Mouse (Mus musculus) kidney, adult 2 months (tissue): ENCODE measurements around the gene Ift22. TPM values are rescaled to one million over a fixed set of nuclear protein-coding genes. Genes with fewer than 3 reads are reported as not detected.
"Not testable (repeated sequence)": the region's sequence is repeated elsewhere in the genome, so short reads cannot be mapped to it uniquely, and the experiment has no call there.

Experiments used
- DNase-seq: peaks from one replicate; pipeline ENCODE4 v3.0.0; 2021
- H3K27ac ChIP-seq: fragments of 200-500 bp; 2 replicates; pipeline ENCODE4 v1.5.1; 2012; ENCODE audit warnings: low read depth, low read length, control low read depth, inconsistent platforms; ENCODE audit not compliant: insufficient read depth
- H3K27me3 ChIP-seq: fragments of 200-500 bp; replicated peaks from 2 replicates; pipeline ENCODE4 v1.6.1; 2012; ENCODE audit warnings: mild to moderate bottlenecking, moderate library complexity, low read length, inconsistent platforms; ENCODE audit not compliant: control insufficient read depth, insufficient read depth
- H3K36me3 ChIP-seq: fragments of 200-500 bp; 2 replicates; pipeline ENCODE4 v1.6.1; 2012; ENCODE audit warnings: mild to moderate bottlenecking, moderate library complexity, low read length, inconsistent platforms; ENCODE audit not compliant: control insufficient read depth, insufficient read depth
- H3K4me1 ChIP-seq: fragments of 200-500 bp; 2 replicates; pipeline ENCODE4 v1.6.1; 2011; ENCODE audit warnings: low read length; ENCODE audit not compliant: control insufficient read depth, insufficient read depth
- H3K4me3 ChIP-seq: fragments of 200-500 bp; 2 replicates; pipeline ENCODE4 v1.5.1; 2011; ENCODE audit warnings: mild to moderate bottlenecking, low read depth, low read length, control low read depth; ENCODE audit not compliant: insufficient read depth
- CTCF ChIP-seq: fragments of 200-500 bp; conservative IDR thresholded peaks from 2 replicates; pipeline ENCODE4 v1.5.1; 2011; ENCODE audit warnings: low read depth, mild to moderate bottlenecking, control low read depth, low read length, moderate library complexity, mixed read lengths; ENCODE audit not compliant: insufficient read depth, insufficient read length
- POLR2A ChIP-seq: fragments of 200-500 bp; IDR thresholded peaks from one replicate; pipeline ENCODE4 v1.6.1; 2011; ENCODE audit warnings: low read depth, low read length, control low read depth
- WGBS: fragments of 180-500 bp; shearing (Covaris S2); methylation state at CpG from one replicate; pipeline ENCODE4 v1.1.7; 2018; 5-methylcytosine and 5-hydroxymethylcytosine counted together
- polyA plus RNA-seq: library from polyadenylated mRNA; depleted of rRNA; stranded (reverse); fragments of >200 nt; gene quantifications from 2 replicates; pipeline ENCODE4 v1.2.3, GENCODE M21; 2012

The Ift22 gene
- polyA plus RNA-seq, 1 experiment = 26.5 TPM

DNA sequence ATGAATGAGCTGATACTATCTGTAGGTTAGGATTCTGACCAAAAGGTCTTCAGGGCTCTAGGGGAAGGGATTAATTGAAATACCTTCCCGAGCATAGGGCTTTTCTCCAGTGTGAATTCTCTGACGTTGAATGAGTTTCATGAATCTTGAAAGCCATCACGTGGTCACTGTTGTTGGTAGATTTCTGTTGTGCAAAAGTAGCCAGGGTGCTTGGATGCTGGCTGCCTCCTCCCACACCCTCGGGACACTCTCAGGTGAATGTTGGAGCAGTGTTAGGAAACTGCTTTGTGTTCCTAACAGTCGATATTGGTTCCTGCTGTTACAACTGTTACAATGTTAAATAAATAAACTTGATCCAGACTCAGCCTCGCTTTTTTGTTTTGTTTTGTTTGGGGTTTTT is 28.8 kb downstream of the Ift22 start:
- TF ChIP-seq POLR2A = no peak
- TF ChIP-seq CTCF = no peak
- DNase-seq = no peak
- H3K27ac ChIP-seq = no peak overlapping the region
- H3K27me3 ChIP-seq = no peaks in the 10 kb centered on the region
- no peaks in the 10 kb centered on the region for H3K4me1 ChIP-seq
- WGBS = 81% methylated on average over 6 of the region's 6 CpGs
- H3K36me3 ChIP-seq = no peaks in the 10 kb centered on the region
- H3K4me3 ChIP-seq = no peak overlapping the region

DNA sequence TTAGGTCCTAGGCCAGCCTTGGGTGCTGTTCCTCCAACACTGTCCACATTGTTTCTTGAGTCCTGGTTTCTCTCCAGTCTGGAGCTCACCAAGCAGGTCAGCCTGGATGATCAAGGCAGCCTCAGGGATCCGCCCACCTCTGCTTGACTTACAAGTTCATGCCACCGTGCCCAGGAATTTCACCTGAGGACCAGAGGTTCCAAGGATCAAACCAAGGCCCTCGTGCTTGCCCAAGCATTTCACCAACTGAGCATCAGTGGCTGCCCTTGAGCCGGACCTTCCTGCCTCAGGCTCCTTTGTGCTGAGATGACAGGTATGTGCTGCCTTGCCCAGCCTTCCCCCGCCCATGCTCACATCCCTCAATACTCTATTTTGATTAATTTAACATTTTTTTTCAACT is 29.7 kb downstream of the Ift22 start:
- Histone ChIP-seq H3K27me3 (no peaks in the 10 kb centered on the region), H3K4me3 (no peak overlapping the region), H3K36me3 (no peaks in the 10 kb centered on the region), H3K4me1 (no peaks in the 10 kb centered on the region), H3K27ac (no peak overlapping the region)
- 61% methylated on average over 5 of the region's 5 CpGs for WGBS
- peak; percentile 92 for DNase-seq
- TF ChIP-seq POLR2A (no peak), CTCF (no peak)

DNA sequence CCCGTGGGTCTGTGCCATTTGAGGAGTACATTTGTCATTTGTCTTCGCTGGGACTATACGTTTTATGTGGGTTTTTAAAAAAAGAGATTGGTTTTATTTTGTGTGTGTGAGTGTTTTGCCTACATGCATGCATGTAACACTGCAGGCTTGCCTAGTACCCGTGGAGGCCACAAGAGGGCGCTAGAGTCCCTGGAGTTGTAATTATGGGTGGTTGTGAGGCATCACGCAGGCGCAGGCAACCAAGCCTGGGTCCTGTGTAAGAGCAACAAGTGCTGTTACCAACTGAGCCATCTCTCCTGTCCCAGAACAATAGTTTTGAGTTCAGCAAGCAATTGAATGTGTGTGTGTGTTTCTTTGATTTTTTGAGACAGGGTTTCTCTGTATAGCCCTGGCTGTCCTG is 31.3 kb downstream of the Ift22 start:
- no peaks in the 10 kb centered on the region for H3K4me1 ChIP-seq
- no peak for TF ChIP-seq POLR2A
- TF ChIP-seq CTCF = peak; percentile 50
- no peak for DNase-seq
- H3K27ac ChIP-seq = no peak overlapping the region
- WGBS = 73% methylated on average over 7 of the region's 7 CpGs
- H3K4me3 ChIP-seq = no peak overlapping the region
- H3K36me3 ChIP-seq = no peaks in the 10 kb centered on the region
- H3K27me3 ChIP-seq = no peaks in the 10 kb centered on the region

DNA sequence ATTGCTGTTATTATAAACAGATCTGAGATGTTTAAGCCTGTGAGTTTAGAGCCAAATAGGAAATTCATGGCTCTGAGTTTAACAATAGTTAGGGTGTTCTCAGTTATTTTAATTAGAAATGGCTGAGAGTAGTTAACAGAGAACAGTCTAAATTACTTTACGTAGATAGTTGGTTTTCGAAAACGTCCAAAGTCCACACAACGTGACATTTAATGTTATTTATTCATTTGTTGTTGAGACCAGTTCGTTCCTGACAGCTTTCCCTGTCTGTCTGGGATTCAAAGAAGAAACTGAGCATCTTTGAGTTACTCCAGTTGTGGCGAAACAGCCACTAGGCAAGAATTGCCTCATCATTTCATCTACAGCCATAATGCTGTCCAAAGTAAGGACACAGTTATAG is 32.1 kb downstream of the Ift22 start:
- not testable (repeated sequence) for H3K27ac ChIP-seq, H3K36me3 ChIP-seq, H3K4me1 ChIP-seq, H3K27me3 ChIP-seq, H3K4me3 ChIP-seq
- WGBS = 65% methylated on average over 6 of the region's 6 CpGs
- peak; percentile 61 for DNase-seq

DNA sequence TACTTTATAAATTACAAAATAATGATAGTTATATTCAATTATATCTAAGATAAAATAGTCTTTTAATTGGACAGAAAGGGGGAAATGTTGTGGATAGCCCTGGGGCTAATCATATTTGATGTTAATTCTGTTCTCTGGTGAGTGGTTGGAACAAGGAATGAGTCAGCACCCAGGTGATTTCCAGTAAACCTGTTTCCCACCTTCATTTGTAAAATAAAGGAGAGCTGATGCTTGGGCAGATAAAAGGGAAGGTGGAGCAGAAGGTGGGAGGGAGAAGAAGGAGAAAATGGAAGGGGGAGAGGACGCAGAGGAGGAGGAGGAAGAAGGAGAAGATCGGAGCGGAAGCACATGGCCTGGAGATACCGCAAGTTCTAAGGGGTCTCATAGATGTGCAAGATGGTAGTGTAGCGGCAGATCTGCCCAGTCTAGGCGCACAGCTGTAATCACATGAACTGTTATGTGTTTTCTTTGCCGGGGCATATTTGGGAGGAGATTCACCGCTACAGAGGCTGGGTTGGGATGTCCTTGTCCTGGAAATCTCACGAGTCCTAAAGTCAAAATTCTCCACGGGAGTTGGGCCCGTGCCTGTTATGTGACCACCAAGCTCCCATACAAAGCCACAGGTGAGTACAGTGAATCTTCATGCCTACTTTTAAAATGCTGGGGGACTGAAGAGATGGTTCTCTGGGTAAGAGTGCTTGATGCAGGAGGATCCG is 33.1 kb downstream of the Ift22 start:
- H3K4me3 ChIP-seq = no peak overlapping the region
- WGBS = 89% methylated on average over 12 of the region's 12 CpGs
- DNase-seq = no peak

DNA sequence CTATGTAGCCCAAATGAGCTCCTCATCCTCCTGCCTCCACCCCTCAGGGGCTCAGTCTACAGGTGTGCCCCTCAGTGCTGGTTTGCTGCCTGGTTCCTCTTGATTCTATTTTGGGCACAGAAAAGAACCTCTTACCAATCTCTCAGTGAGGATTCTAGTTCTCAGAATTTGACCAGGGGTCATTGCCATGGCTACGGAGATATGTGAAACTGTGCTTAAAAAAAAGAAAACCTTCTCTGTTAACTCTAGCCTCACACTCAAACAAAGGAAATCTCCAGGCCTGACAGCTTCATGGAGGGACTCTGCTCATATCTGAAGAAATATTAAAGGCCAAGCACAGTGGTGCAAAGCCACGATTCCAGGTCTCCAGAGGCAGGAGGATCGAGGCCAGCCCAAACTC is 34.8 kb downstream of the Ift22 start:
- Histone ChIP-seq H3K4me3 (no peak overlapping the region), H3K27ac (no peak overlapping the region)
- WGBS = 61% methylated on average over 3 of the region's 3 CpGs

More for the DNA sequence above, 33.1 kb downstream of the Ift22 start:
- no peak overlapping the region for H3K27ac ChIP-seq
- H3K27me3 ChIP-seq = no peaks in the 10 kb centered on the region
- no peak for TF ChIP-seq CTCF
- no peak for TF ChIP-seq POLR2A
- no peaks in the 10 kb centered on the region for H3K36me3 ChIP-seq
- no peaks in the 10 kb centered on the region for H3K4me1 ChIP-seq

DNA sequence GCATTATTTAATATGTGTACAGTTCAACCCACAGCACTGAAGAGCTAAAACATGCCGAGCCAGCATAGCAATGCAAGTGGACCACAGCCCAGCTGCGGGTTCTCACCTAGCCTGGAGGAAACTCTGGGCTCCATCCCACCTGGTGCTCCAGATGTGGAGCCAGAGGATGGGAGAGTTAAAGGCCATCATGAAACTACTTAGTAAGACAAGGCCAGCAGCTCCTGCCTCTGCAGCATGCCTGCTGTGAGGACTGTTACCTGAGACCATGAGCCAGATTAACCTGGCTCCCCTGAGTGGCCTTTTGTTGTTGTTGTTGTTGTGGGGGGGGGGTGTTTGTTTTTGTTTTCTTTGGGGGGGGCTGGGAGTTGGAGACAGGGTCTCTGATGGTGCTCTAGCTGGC is 35.4 kb downstream of the Ift22 start:
- Histone ChIP-seq H3K27ac (no peak overlapping the region), H3K4me1 (no peaks in the 10 kb centered on the region), H3K27me3 (no peaks in the 10 kb centered on the region), H3K4me3 (no peak overlapping the region), H3K36me3 (no peaks in the 10 kb centered on the region)
- 85% methylated on average over 2 of the region's 2 CpGs for WGBS
- TF ChIP-seq CTCF = no peak
- no peak for TF ChIP-seq POLR2A
- no peak for DNase-seq

More for the DNA sequence above, 34.8 kb downstream of the Ift22 start:
- no peak for TF ChIP-seq POLR2A
- TF ChIP-seq CTCF = no peak
- Histone ChIP-seq H3K36me3 (no peaks in the 10 kb centered on the region), H3K27me3 (no peaks in the 10 kb centered on the region), H3K4me1 (no peaks in the 10 kb centered on the region)
- DNase-seq = peak; percentile 45

DNA sequence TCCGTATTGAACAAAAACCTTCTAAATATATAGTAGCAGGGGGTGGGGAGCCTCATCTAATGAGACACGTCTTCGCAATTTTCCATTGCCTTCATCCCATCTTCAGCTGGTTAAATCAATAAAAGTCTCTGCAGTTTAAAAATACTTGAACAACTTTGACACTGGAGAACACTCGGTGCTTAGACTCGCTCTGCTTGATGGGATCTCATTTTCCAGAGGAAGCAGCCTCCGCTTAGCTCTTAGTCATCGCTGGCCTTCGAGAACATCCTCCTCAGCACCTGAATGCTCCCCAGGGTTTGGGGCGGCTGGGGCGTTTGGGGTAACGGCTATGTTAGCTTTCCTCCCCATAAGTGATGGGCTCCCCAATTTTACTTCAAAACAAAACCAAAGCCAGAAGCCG is 37.1 kb downstream of the Ift22 start:
- H3K27ac ChIP-seq = no peak overlapping the region
- H3K27me3 ChIP-seq = no peaks in the 10 kb centered on the region
- WGBS = 71% methylated on average over 12 of the region's 12 CpGs

More for the DNA sequence above, 37.1 kb downstream of the Ift22 start:
- Histone ChIP-seq H3K4me1 (no peaks in the 10 kb centered on the region), H3K36me3 (no peaks in the 10 kb centered on the region), H3K4me3 (no peak overlapping the region)
- TF ChIP-seq CTCF = no peak
- TF ChIP-seq POLR2A = no peak
- no peak for DNase-seq
